Mouse (Mus musculus) MEL-GATA-1-ER (cell line): Measurements from ENCODE around the gene Medag.

ENCODE experiments used
- DNase-seq: peaks from one replicate; pipeline ENCODE4 v3.0.0-alpha.2; 2012; ENCODE audit warnings: low read depth; ENCODE audit errors: extremely low read depth

Medag gene

GRCm38 (mm10) chr5:149382601-149383000 is 28.9 kb upstream of the Medag start:
- DNase-seq, result no peak

- no peak for DNase-seq
These were observed 26.2 kb upstream of the Medag start for GRCm38 (mm10) chr5:149385228-149385961.

- DNase-seq, result no peak
These were observed 25.2 kb upstream of the Medag start for GRCm38 (mm10) chr5:149386294-149386850.

GRCm38 (mm10) chr5:149388947-149389346 is 22.6 kb upstream of the Medag start:
- no peak for DNase-seq

GRCm38 (mm10) chr5:149389548-149390211 is 21.9 kb upstream of the Medag start:
- DNase-seq, result no peak

- peak; percentile 80 for DNase-seq
These were observed 19.8 kb upstream of the Medag start for GRCm38 (mm10) chr5:149391574-149392375.

GRCm38 (mm10) chr5:149392420-149392988 is 19.0 kb upstream of the Medag start:
- peak; percentile 29 for DNase-seq

GRCm38 (mm10) chr5:149401446-149401975 is 10.0 kb upstream of the Medag start:
- no peak for DNase-seq

GRCm38 (mm10) chr5:149402029-149402428 is 9.5 kb upstream of the Medag start:
- DNase-seq, result no peak

GRCm38 (mm10) chr5:149403386-149403785 is 8.2 kb upstream of the Medag start:
- no peak for DNase-seq

GRCm38 (mm10) chr5:149404710-149405109 is 6.8 kb upstream of the Medag start:
- DNase-seq, result no peak

GRCm38 (mm10) chr5:149406791-149407276 is 4.7 kb upstream of the Medag start:
- no peak for DNase-seq

- DNase-seq, result peak; percentile 36
These were observed 2.0 kb upstream of the Medag start for GRCm38 (mm10) chr5:149409502-149409901.

GRCm38 (mm10) chr5:149412194-149412575 is 636 bp downstream of the Medag start:
- DNase-seq, result no peak

GRCm38 (mm10) chr5:149412671-149413070 is 1.1 kb downstream of the Medag start:
- DNase-seq, result no peak

GRCm38 (mm10) chr5:149414369-149415167 is 3.0 kb downstream of the Medag start:
- DNase-seq, result no peak

- DNase-seq, result peak; percentile 43
These were observed 5.8 kb downstream of the Medag start for GRCm38 (mm10) chr5:149417381-149417780.

- no peak for DNase-seq
These were observed 15.0 kb downstream of the Medag start for GRCm38 (mm10) chr5:149426525-149426924.

GRCm38 (mm10) chr5:149427277-149428060 is 15.9 kb downstream of the Medag start:
- no peak for DNase-seq
